Mouse (Mus musculus): ENCODE measurements around the gene Pars2.

Gene Pars2

DNA sequence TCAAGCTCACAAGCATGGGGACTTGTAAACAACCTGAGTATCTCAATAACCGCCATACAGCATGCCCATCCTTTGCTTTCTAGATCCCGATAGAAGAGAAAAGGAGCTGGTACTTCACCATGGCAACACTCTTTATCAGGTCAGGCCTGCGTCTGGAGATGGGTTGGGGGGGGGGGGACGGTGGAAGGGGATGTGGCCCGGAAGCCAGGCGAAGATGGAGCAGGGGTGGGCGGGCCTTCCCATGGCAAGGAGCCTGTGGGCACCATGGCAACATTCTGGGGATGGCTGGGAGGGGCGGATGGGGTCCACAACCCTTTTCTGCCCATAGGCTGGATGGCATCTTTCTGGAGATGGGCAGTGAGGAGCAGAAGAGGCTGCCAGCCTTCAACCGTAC is 16.8 kb upstream of the Pars2 start:
- no peak for DNase-seq (ENCODE audit: low spot score in 2 of 2)

GRCm38 (mm10) chr4:106643483-106644217 is 7.2 kb upstream of the Pars2 start:
- no peak for DNase-seq (ENCODE audit: low spot score in 2 of 2)

DNA sequence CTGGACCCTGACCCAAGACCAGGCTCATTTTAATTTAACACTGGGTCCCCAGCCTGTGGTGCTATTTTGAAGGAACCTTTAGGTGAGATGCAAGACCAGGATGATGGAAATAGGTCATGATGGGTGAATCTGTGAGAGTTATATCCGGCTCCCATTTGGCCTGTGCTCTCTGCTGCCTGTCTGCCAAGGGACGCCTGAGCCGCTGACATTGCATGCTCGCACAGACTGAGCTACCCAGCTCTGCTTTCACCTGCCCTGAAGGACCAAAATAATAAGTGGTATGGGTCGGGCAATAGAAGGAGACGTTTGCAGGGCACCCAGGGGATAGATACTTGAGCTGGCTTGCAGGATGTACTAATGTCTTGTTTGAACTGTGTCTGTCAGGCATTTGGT is 6.7 kb upstream of the Pars2 start:
- DNase-seq (ENCODE audit: low spot score in 2 of 2): no peak

DNA sequence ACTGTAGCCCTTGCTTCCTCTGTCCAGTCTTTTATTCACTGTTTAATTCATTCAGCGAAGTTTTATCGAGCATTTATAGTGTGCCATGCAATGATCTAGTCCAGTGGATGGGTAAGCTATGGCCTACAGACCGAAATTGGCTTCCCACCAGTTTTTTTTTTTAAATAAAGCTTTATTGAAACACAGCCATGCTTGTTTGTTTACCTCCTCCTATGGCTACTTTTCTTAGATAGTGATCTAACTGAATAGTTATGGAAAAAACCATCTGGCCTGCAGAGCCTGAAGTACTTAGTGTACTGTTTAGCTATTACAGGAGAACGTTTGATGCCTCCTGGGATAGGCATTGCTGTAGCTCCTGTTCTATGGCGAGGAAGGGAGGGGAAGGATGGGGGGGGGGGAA is 5.1 kb upstream of the Pars2 start:
- DNase-seq (ENCODE audit: low spot score in 2 of 2): no peak

GRCm38 (mm10) chr4:106647137-106647536 is 3.7 kb upstream of the Pars2 start:
- no peak for DNase-seq (ENCODE audit: low spot score in 2 of 2)

DNA sequence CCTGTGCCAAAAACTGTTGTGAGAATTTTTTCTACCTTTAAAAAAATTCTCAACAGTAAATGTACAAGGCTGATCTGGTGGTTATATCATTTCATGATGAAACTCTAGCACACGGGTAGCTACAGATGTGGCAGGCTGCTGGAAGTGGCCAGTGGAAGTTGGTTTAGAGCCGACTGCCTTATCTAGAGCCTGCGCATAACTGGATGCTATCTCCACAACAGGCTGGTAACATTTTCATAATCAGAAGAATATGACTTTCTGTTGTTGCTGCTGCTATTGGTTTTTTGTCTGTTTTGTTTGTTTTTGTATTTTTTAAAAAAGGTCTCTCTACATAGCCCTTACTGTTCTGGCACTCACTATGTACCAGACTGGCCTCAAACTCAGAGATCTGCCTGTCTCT is 1.7 kb downstream of the Pars2 start:
- DNase-seq (ENCODE audit: low spot score in 2 of 2): no peak

GRCm38 (mm10) chr4:106653051-106653450 is 2.2 kb downstream of the Pars2 start:
- no peak for DNase-seq (ENCODE audit: low spot score in 2 of 2)

DNA sequence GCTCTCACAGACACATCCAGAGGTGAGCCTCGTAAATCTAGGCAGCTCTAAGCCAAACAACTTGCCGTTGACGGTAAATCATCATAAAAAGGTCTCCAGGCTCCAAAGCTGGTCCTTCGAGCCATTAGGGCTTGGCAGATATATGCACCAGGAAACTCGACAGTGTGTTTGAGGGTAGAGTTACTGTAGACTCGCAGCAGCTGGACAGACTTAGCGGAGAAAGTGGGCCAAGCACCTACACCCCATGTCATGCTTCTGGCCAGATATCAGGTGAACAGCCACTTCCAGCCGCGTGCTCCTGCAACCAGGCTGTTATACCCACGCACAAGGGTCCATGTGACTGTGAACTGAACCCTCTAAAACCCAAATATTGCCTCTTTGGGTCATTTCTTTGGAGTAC is 4.8 kb downstream of the Pars2 start:
- DNase-seq (ENCODE audit: low spot score in 2 of 2): no peak

- no peak for DNase-seq (ENCODE audit: low spot score in 2 of 2)
These were observed 13.1 kb downstream of the Pars2 start for GRCm38 (mm10) chr4:106663956-106664470.

GRCm38 (mm10) chr4:106664697-106665096 is 13.8 kb downstream of the Pars2 start:
- DNase-seq (ENCODE audit: low spot score in 2 of 2): no peak

GRCm38 (mm10) chr4:106665269-106665668 is 14.4 kb downstream of the Pars2 start:
- DNase-seq (ENCODE audit: low spot score in 2 of 2): no peak

DNA sequence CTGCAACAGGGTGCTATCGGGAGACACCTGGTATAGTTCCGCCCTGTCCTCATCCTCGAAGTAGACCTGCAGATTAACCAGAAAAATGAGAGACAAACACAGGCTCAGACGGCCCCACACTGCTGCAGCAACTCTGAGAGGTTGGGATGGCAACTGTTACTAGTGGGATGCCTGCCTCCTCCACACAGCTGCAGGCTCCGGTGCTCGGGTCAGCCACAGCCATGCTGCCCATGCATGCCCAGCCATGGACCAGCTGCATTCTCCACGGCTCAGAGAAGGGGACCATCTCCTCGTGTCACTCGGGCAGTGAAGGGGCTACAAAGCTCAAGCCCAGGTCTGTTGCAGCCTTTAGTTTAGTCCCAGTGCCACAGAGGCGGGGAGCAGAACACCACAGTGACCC is 14.8 kb downstream of the Pars2 start:
- no peak for DNase-seq (ENCODE audit: low spot score in 2 of 2)

- DNase-seq (ENCODE audit: low spot score in 2 of 2): no peak
These were observed 15.7 kb downstream of the Pars2 start for GRCm38 (mm10) chr4:106666546-106666945.

- DNase-seq (ENCODE audit: low spot score in 2 of 2): no peak
These were observed 25.9 kb downstream of the Pars2 start for GRCm38 (mm10) chr4:106676749-106677148.

- peak; percentile 84 to 89 for DNase-seq (ENCODE audit: low spot score in 2 of 2)
These were observed 27.7 kb downstream of the Pars2 start, which contains the start of gene Ttc4 for GRCm38 (mm10) chr4:106678442-106679118. Ttc4 (minus strand) TSS chr4:106678944.

- no peak for DNase-seq (ENCODE audit: low spot score in 2 of 2)
These were observed 28.3 kb downstream of the Pars2 start for GRCm38 (mm10) chr4:106679152-106679551.

DNA sequence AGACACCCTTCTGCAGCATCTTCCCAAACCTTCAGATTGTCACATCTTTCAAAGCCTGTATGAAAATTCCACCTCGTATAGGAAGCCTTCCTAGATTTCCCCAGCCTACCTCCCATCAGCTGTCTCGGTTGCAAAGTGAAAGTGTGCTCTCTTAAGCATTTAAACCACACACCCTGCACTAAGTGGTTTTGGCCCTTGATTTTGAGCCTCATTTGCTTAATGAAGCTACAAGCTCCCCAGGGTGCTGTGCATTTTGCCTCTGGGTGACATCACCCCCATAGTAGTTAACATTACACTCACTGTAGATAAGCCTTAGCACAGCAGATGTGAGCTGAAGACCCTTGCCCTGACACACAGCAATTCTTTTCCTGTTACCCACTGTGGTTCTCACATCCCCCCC is 30.1 kb downstream of the Pars2 start:
- no peak for DNase-seq (ENCODE audit: low spot score in 2 of 2)

GRCm38 (mm10) chr4:106688636-106689296 is 37.9 kb downstream of the Pars2 start:
- DNase-seq (ENCODE audit: low spot score in 2 of 2): no peak

DNA sequence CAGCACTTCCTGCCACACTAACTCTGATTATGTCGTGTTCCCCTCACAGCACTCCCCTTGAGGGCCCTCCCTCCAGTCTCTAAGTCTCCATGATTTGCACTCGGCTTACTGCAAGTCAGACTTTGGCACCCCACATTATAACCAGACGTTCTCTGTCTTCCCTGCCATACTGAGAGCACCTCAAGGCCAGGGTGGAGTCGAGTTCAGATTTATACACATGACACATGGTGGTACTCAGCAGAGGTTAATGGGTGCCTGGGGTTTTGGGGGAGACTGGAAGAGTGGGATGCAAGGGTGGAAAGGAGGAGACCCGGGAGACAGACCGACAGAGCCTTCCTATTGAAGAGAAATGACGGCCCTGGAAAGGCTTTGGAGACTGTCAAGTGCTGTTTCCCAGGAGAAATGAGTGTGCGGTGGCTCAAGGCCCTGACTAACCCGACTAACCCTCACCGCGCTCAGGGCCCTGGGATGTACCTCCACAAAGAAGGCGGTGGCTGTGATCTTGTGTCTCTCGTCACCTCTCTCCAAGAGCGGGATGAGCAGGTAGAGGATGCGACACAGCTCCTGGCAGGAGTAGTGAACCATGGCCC is 43.1 kb downstream of the Pars2 start:
- no peak for DNase-seq (ENCODE audit: low spot score in 2 of 2)

DNA sequence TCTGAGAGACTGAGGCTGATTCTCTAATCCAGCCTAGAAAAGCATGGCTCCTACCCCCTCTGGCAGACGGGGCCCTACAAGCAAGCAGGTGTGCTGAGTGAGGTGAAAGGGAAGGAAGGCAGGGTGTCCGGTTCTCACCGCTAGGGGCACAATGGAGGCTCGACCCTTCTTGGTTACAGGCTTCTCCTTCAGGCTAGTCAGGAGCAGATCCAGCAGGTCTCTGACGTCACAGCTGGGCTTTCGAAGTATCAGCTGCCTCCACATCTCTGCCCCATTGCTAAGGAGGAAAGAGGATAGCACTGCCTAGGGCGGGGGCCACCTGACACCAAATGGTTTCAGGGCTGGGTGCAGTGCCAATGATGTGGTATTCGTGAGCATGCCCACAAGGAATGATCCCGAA is 49.1 kb downstream of the Pars2 start:
- DNase-seq (ENCODE audit: low spot score in 2 of 2): no peak

DNA sequence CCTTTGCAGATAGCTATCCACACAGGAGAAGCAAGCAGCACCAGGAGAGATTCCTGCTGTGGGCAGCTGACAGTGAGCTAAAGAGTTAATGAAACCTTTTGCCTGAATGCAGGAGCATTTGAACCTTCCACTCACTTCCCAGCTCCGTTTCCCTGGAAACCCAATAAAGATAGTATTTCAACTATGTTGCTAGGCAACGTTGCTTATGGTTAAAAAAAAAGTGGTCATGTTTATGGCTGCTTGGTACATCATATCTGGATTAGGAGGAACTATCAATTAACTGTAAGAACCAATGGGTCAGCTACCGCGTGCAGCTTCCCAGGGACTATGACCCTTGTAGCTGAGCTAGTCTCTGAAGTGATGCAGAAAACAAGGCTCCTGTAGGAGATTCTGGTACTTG is 49.9 kb downstream of the Pars2 start:
- no peak for DNase-seq (ENCODE audit: low spot score in 2 of 2)

GRCm38 (mm10) chr4:106703956-106704355 is 53.1 kb downstream of the Pars2 start:
- no peak for DNase-seq (ENCODE audit: low spot score in 2 of 2)
